Mouse (Mus musculus): ENCODE data around the gene Ercc8. TPM values are rescaled to one million over a fixed set of nuclear protein-coding genes. Genes with fewer than 3 reads are reported as not detected.
A peak's percentile ranks its signal among the peaks of the same experiment; 100 is the strongest.

Ercc8 gene
- polyA plus RNA-seq, 1 experiment, result 14.3 TPM

- DNase-seq (ENCODE audit: extremely low spot score in 1 of 2, low spot score in 1 of 2), result peak in 1 of 2 experiments; percentile 71
Observed at GRCm38 (mm10) chr13:108152650-108153372, 5.7 kb upstream of the Ercc8 start.

GRCm38 (mm10) chr13:108157156-108157555, 1.4 kb upstream of the Ercc8 start:
- DNase-seq (ENCODE audit: extremely low spot score in 1 of 2, low spot score in 1 of 2), result no peak

GRCm38 (mm10) chr13:108157732-108158464, 633 bp upstream of the Ercc8 start:
- DNase-seq (ENCODE audit: extremely low spot score in 1 of 2, low spot score in 1 of 2), result peak in 1 of 2 experiments; percentile 17

GRCm38 (mm10) chr13:108159241-108159575, 677 bp downstream of the Ercc8 start:
- no peak for DNase-seq (ENCODE audit: extremely low spot score in 1 of 2, low spot score in 1 of 2)

GRCm38 (mm10) chr13:108159963-108160362, 1.4 kb downstream of the Ercc8 start:
- peak in 1 of 2 experiments; percentile 52 for DNase-seq (ENCODE audit: extremely low spot score in 1 of 2, low spot score in 1 of 2)

GRCm38 (mm10) chr13:108163912-108164311, 5.4 kb downstream of the Ercc8 start:
- no peak for DNase-seq (ENCODE audit: extremely low spot score in 1 of 2, low spot score in 1 of 2)

- DNase-seq (ENCODE audit: extremely low spot score in 1 of 2, low spot score in 1 of 2), result no peak
Observed at GRCm38 (mm10) chr13:108164621-108165020, 6.1 kb downstream of the Ercc8 start.

- DNase-seq (ENCODE audit: extremely low spot score in 1 of 2, low spot score in 1 of 2), result no peak
Observed at GRCm38 (mm10) chr13:108170002-108170401, 11.5 kb downstream of the Ercc8 start.

GRCm38 (mm10) chr13:108170511-108170910, 12.0 kb downstream of the Ercc8 start:
- no peak for DNase-seq (ENCODE audit: extremely low spot score in 1 of 2, low spot score in 1 of 2)

- no peak for DNase-seq (ENCODE audit: extremely low spot score in 1 of 2, low spot score in 1 of 2)
Observed at GRCm38 (mm10) chr13:108179618-108180017, 21.1 kb downstream of the Ercc8 start.

GRCm38 (mm10) chr13:108180821-108181220, 22.3 kb downstream of the Ercc8 start:
- DNase-seq (ENCODE audit: extremely low spot score in 1 of 2, low spot score in 1 of 2), result no peak

GRCm38 (mm10) chr13:108184743-108185255, 26.3 kb downstream of the Ercc8 start:
- no peak for DNase-seq (ENCODE audit: extremely low spot score in 1 of 2, low spot score in 1 of 2)

- DNase-seq (ENCODE audit: extremely low spot score in 1 of 2, low spot score in 1 of 2), result no peak
Observed at GRCm38 (mm10) chr13:108185530-108185929, 27.0 kb downstream of the Ercc8 start.

- DNase-seq (ENCODE audit: extremely low spot score in 1 of 2, low spot score in 1 of 2), result no peak
Observed at GRCm38 (mm10) chr13:108187994-108188393, 29.5 kb downstream of the Ercc8 start.

GRCm38 (mm10) chr13:108191074-108191720, 32.7 kb downstream of the Ercc8 start:
- DNase-seq (ENCODE audit: extremely low spot score in 1 of 2, low spot score in 1 of 2), result peak in 1 of 2 experiments; percentile 79

- DNase-seq (ENCODE audit: extremely low spot score in 1 of 2, low spot score in 1 of 2), result no peak
Observed at GRCm38 (mm10) chr13:108195474-108195873, 36.9 kb downstream of the Ercc8 start.

GRCm38 (mm10) chr13:108204857-108205256, 46.3 kb downstream of the Ercc8 start:
- no peak for DNase-seq (ENCODE audit: extremely low spot score in 1 of 2, low spot score in 1 of 2)

- no peak for DNase-seq (ENCODE audit: extremely low spot score in 1 of 2, low spot score in 1 of 2)
Observed at GRCm38 (mm10) chr13:108207447-108207846, 48.9 kb downstream of the Ercc8 start.

GRCm38 (mm10) chr13:108208090-108208489, 49.6 kb downstream of the Ercc8 start:
- no peak for DNase-seq (ENCODE audit: extremely low spot score in 1 of 2, low spot score in 1 of 2)

GRCm38 (mm10) chr13:108210960-108211359, 52.4 kb downstream of the Ercc8 start:
- no peak for DNase-seq (ENCODE audit: extremely low spot score in 1 of 2, low spot score in 1 of 2)

- no peak for DNase-seq (ENCODE audit: extremely low spot score in 1 of 2, low spot score in 1 of 2)
Observed at GRCm38 (mm10) chr13:108212397-108213018, 54.0 kb downstream of the Ercc8 start.
